Mouse (Mus musculus) hindbrain, embryonic 13.5 days (tissue): ENCODE data around the gene Csf3. TPM values are rescaled to one million over a fixed set of nuclear protein-coding genes. Genes with fewer than 3 reads are reported as not detected.
"Not testable (repeated sequence)": the region's sequence is repeated elsewhere in the genome, so short reads cannot be mapped to it uniquely, and the experiment has no call there.

Source experiments
- ATAC-seq: fragments of 200-750 bp; cut with Nextera tagmentation; 2 replicates; pipeline ENCODE4 v1.8.0; 2017; ENCODE audit warnings: moderate TSS enrichment; ENCODE audit not compliant: low FRiP score
- H3K27ac ChIP-seq: fragments of 300-500 bp; sonication (generic); 2 replicates; pipeline ENCODE4 v1.5.1; 2015; ENCODE audit warnings: inconsistent platforms, mild to moderate bottlenecking, moderate library complexity
- H3K27me3 ChIP-seq: fragments of 300-500 bp; sonication (generic); 2 replicates; pipeline ENCODE4 v1.6.1; 2015; ENCODE audit warnings: mild to moderate bottlenecking, inconsistent platforms
- H3K36me3 ChIP-seq: fragments of 300-500 bp; sonication (generic); 2 replicates; pipeline ENCODE4 v1.6.1; 2015; ENCODE audit warnings: mild to moderate bottlenecking, inconsistent platforms
- H3K4me1 ChIP-seq: fragments of 300-500 bp; sonication (generic); replicated peaks from 2 replicates; pipeline ENCODE4 v1.6.1; 2015; ENCODE audit warnings: inconsistent platforms
- H3K4me2 ChIP-seq: fragments of 300-500 bp; sonication (generic); 2 replicates; pipeline ENCODE4 v1.6.1; 2015; ENCODE audit warnings: inconsistent platforms, mild to moderate bottlenecking, moderate library complexity
- H3K4me3 ChIP-seq: fragments of 300-500 bp; sonication (generic); 2 replicates; pipeline ENCODE4 v1.5.1; 2015; ENCODE audit warnings: mild to moderate bottlenecking, inconsistent platforms
- H3K9ac ChIP-seq: fragments of 300-500 bp; sonication (generic); 2 replicates; pipeline ENCODE4 v1.6.1; 2015; ENCODE audit warnings: mild to moderate bottlenecking, inconsistent platforms
- H3K9me3 ChIP-seq: fragments of 300-500 bp; sonication (generic); 2 replicates; pipeline ENCODE4 v1.6.1; 2016; ENCODE audit warnings: inconsistent platforms
- WGBS: fragments of 180-500 bp; shearing (Covaris S2); methylation state at CpG from one replicate; pipeline ENCODE4 v1.1.7; 2015; 5-methylcytosine and 5-hydroxymethylcytosine counted together
- polyA plus RNA-seq: library from polyadenylated mRNA; unstranded; fragments of >200 nt; fragmentation: Nextera tagmentation; extraction: Ambion mirVana; gene quantifications from 2 replicates; pipeline ENCODE4 v1.2.1, GENCODE M21; 2015

The Csf3 gene
- polyA plus RNA-seq, result not detected in 2 replicates

DNA sequence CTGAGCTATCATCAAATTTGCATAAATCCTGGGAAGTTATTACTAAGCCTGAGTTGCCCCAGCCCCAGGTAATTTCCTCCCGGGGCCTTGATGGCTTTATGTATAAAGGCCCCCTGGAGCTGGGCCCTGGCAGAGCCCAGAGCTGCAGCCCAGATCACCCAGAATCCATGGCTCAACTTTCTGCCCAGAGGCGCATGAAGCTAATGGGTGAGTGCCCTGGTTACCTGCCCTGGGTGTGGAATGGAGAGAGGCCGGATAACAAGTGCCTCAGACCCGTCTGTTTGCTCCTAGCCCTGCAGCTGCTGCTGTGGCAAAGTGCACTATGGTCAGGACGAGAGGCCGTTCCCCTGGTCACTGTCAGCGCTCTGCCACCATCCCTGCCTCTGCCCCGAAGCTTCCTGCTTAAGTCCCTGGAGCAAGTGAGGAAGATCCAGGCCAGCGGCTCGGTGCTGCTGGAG is at the start of gene Csf3:
Gene Csf3 (plus strand): TSS at position 51 of the 458 bp plus-strand sequence.
- ATAC-seq, result no peak
- no peaks in the 10 kb centered on the region for H3K9me3 ChIP-seq
- H3K27me3 ChIP-seq, result 0 out of 2 replicates have a peak, but pooled peaks cover 8% of the 10 kb centered on the region
- 42% methylated on average over 10 of the region's 10 CpGs for WGBS
- no peak within 1 kb of the TSS for H3K27ac ChIP-seq
- no peaks in the 10 kb centered on the region; the same call in 1 of the 2 replicates for H3K4me1 ChIP-seq
- no peak within 1 kb of the TSS for H3K4me3 ChIP-seq
- H3K9ac ChIP-seq, result 0 out of 2 replicates have a peak within 1 kb of the TSS, but pooled peaks have one; percentile 31
- no peak within 1 kb of the TSS for H3K4me2 ChIP-seq
- peaks cover 32% of the 10 kb centered on the region for H3K36me3 ChIP-seq

DNA sequence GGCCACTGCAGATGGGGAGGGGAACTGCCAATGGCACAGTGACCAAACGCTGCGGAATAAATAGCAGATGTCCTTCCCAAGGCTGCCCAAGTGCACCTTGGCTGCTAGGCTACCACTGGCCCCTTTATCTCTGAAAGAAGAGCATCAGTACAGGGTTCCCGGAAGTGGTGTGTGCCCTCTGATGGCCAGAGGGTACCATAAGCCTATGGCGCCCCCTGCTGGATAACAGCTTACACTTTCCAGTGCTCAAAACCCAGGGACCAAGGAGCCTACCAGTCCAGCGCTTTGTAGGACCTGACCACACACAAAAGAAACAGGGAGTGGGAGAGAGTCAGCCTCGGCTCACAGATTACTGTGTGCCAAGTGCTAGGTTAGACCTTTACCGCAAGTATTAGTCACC is 46.0 kb upstream of the Csf3 start:
- not testable (repeated sequence) for H3K4me2 ChIP-seq, H3K36me3 ChIP-seq, H3K9ac ChIP-seq, H3K9me3 ChIP-seq, H3K27ac ChIP-seq, H3K4me3 ChIP-seq, ATAC-seq, H3K4me1 ChIP-seq, H3K27me3 ChIP-seq
- 16% methylated on average over 7 of the region's 7 CpGs for WGBS

GRCm38 (mm10) chr11:98660517-98660916 is 40.5 kb upstream of the Csf3 start:
- Histone ChIP-seq H3K9me3 (no peaks in the 10 kb centered on the region), H3K4me1 (0 out of 2 replicates have a peak, but pooled peaks cover 6% of the 10 kb centered on the region), H3K4me2 (peak overlapping the region; percentile 25; the same call in 1 of the 2 replicates), H3K4me3 (no peak overlapping the region), H3K27me3 (0 out of 2 replicates have a peak, but pooled peaks cover 3% of the 10 kb centered on the region), H3K27ac (no peak overlapping the region), H3K9ac (no peak overlapping the region), H3K36me3 (no peaks in the 10 kb centered on the region)
- ATAC-seq, result no peak
- 5% methylated on average over 6 of the region's 6 CpGs for WGBS

- Histone ChIP-seq H3K4me3 (no peak within 1 kb of the TSS), H3K9ac (no peak within 1 kb of the TSS), H3K36me3 (no peaks in the 10 kb centered on the region), H3K27me3 (peaks cover 32% of the 10 kb centered on the region), H3K9me3 (no peaks in the 10 kb centered on the region), H3K4me1 (0 out of 2 replicates have a peak, but pooled peaks cover 6% of the 10 kb centered on the region), H3K27ac (no peak within 1 kb of the TSS), H3K4me2 (no peak within 1 kb of the TSS)
- ATAC-seq, result no peak
- WGBS, result 31% methylated on average over 4 of the region's 4 CpGs
Observed at GRCm38 (mm10) chr11:98664091-98664490, 37.0 kb upstream of the Csf3 start, which contains the start of gene Gsdma. Gene Gsdma (plus strand): TSS chr11:98664351.

- whole genome bisulfite sequencing, result 73% methylated on average over 2 of the region's 2 CpGs
- no peak for ATAC-seq
Observed at GRCm38 (mm10) chr11:98668984-98669383, 32.1 kb upstream of the Csf3 start.

DNA sequence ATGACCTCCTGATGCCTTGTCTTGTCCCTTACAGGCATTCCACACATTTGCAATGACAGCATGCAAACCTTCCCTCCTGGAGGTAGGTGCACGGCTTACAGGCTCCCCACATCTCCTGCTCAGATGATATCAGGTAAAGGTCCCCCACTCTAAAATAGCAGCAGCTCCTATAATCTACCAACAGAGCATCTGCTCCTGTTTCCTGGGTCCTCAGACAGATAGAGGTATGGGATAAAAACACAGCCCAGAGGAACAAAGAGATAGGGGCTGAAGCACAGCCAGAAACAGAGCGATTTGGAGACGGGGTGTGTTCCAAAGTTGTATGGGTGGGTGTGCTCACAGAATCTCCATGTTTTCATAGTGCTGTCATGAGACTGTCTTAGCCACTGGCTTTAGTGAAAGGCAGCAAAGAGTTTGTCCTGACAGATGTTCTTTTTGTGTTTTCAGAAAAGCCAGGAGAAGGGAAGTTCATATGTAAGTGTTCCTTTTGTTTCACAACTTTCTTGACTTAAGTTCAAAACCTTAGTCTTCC is 29.7 kb upstream of the Csf3 start:
- Histone ChIP-seq H3K27ac (no peak overlapping the region), H3K4me3 (no peak overlapping the region), H3K4me2 (no peak overlapping the region), H3K27me3 (peaks cover 49% of the 10 kb centered on the region), H3K36me3 (no peaks in the 10 kb centered on the region), H3K4me1 (no peaks in the 10 kb centered on the region), H3K9ac (no peak overlapping the region), H3K9me3 (no peaks in the 10 kb centered on the region)
- WGBS, result 85% methylated on average over 3 of the region's 3 CpGs
- ATAC-seq, result no peak

More at GRCm38 (mm10) chr11:98668984-98669383, 32.1 kb upstream of the Csf3 start:
- 0 out of 2 replicates have a peak overlapping the region, but pooled peaks have one; percentile 19 for H3K9ac ChIP-seq
- no peaks in the 10 kb centered on the region for H3K36me3 ChIP-seq
- no peak overlapping the region for H3K27ac ChIP-seq
- no peak overlapping the region for H3K4me3 ChIP-seq
- no peaks in the 10 kb centered on the region for H3K9me3 ChIP-seq
- no peaks in the 10 kb centered on the region for H3K4me1 ChIP-seq
- H3K4me2 ChIP-seq, result no peak overlapping the region
- H3K27me3 ChIP-seq, result peaks cover 51% of the 10 kb centered on the region

DNA sequence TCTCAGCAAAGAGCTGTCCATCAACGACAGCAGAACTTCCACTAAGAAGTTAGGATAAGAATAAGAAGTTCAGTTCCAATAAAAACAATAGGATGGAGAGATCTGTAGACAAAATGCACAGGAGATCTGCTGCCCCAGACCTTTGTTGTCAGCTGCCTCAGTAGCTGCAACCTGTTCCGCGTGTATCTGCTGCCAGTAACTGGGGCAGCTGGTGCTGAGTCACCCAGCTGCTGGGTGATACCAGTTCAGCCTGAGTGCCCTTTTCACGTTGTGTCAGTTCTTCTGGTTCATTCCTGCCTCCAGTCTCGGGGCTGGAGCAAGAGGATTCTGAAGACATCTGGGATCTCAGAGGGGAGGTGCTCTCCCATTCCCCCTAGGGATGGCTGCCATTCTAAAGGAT is 29.2 kb upstream of the Csf3 start:
- H3K27me3 ChIP-seq, result peaks cover 44% of the 10 kb centered on the region
- no peaks in the 10 kb centered on the region for H3K36me3 ChIP-seq
- no peak overlapping the region for H3K27ac ChIP-seq
- H3K4me1 ChIP-seq, result no peaks in the 10 kb centered on the region
- ATAC-seq, result no peak
- 57% methylated on average over 5 of the region's 5 CpGs for WGBS
- H3K9me3 ChIP-seq, result no peaks in the 10 kb centered on the region
- no peak overlapping the region for H3K9ac ChIP-seq
- H3K4me2 ChIP-seq, result no peak overlapping the region
- H3K4me3 ChIP-seq, result no peak overlapping the region

GRCm38 (mm10) chr11:98672482-98672881 is 28.6 kb upstream of the Csf3 start:
- Histone ChIP-seq H3K4me3 (no peak overlapping the region), H3K4me1 (no peaks in the 10 kb centered on the region), H3K27ac (no peak overlapping the region), H3K9me3 (no peaks in the 10 kb centered on the region), H3K27me3 (peaks cover 38% of the 10 kb centered on the region), H3K9ac (no peak overlapping the region), H3K4me2 (no peak overlapping the region), H3K36me3 (no peaks in the 10 kb centered on the region)
- ATAC-seq, result no peak
- WGBS, result 89% methylated on average over 5 of the region's 5 CpGs

GRCm38 (mm10) chr11:98673136-98673535 is 27.9 kb upstream of the Csf3 start:
- H3K9ac ChIP-seq, H3K4me2 ChIP-seq, H3K36me3 ChIP-seq, H3K4me3 ChIP-seq, H3K9me3 ChIP-seq, H3K27ac ChIP-seq, H3K4me1 ChIP-seq: not testable (repeated sequence)
- peaks cover 31% of the 10 kb centered on the region for H3K27me3 ChIP-seq
- WGBS, result 12% methylated on average over 7 of the region's 7 CpGs
- peak; percentile 21; the same call in 1 of the 2 replicates for ATAC-seq

GRCm38 (mm10) chr11:98675829-98676363 is 25.2 kb upstream of the Csf3 start:
- no peak overlapping the region for H3K4me2 ChIP-seq
- H3K9ac ChIP-seq, result no peak overlapping the region
- 55% methylated on average over 7 of the region's 7 CpGs for WGBS
- H3K4me3 ChIP-seq, result no peak overlapping the region
- no peaks in the 10 kb centered on the region for H3K9me3 ChIP-seq
- peaks cover 17% of the 10 kb centered on the region; the same call in 1 of the 2 replicates for H3K27me3 ChIP-seq
- no peak overlapping the region for H3K27ac ChIP-seq
- no peaks in the 10 kb centered on the region for H3K36me3 ChIP-seq
- ATAC-seq, result no peak
- no peaks in the 10 kb centered on the region for H3K4me1 ChIP-seq

DNA sequence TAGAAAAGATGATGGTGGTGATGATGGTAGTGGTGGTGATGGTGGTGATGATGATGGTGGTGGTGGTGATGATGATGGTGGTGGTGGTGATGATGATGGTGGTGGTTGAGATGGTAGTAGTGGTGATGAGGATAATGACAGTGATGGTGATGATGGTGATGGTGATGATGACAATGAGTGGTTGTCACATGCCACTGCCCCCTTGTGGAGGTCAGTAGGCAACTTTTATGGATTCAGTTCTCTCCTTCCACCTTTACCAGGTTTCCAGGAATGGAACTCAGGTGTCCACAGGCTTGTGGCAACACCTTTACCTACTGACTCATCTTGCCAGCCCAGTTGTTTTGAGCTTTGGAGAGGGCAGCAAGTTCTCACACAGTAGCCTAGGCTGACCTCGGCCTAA is 21.0 kb upstream of the Csf3 start:
- Histone ChIP-seq H3K9me3 (no peaks in the 10 kb centered on the region), H3K27me3 (peaks cover 7% of the 10 kb centered on the region; the same call in 1 of the 2 replicates), H3K4me2 (no peak overlapping the region), H3K4me1 (peaks cover 16% of the 10 kb centered on the region), H3K27ac (no peak overlapping the region), H3K9ac (no peak overlapping the region), H3K36me3 (0 out of 2 replicates have a peak, but pooled peaks cover under 1% of the 10 kb centered on the region), H3K4me3 (no peak overlapping the region)
- WGBS, result 93% methylated on average over 1 of the region's 1 CpGs
- ATAC-seq, result no peak

DNA sequence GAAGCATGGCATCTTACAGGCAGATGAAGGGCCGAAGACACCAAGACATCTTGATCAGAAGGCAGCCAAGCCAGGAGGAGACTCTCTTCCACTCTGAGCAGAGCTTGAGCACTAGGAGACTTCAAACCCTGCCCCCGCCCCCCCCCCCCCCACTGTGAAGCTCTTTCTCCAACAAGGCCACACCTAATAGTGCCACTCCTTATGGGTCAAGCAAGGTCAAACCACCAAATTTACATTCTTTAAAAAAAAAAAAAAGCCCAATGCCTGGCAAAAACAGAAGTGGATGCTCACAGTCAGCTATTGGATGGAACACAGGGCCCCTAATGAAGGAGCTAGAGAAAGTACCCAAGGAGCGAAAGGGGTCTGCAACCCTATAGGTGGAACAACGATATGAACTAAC is 20.5 kb upstream of the Csf3 start:
- not testable (repeated sequence) for H3K9ac ChIP-seq, H3K27ac ChIP-seq, H3K9me3 ChIP-seq, H3K4me2 ChIP-seq, ATAC-seq, H3K27me3 ChIP-seq, H3K4me3 ChIP-seq, H3K36me3 ChIP-seq
- whole genome bisulfite sequencing, result 83% methylated on average over 4 of the region's 4 CpGs
- peaks cover 16% of the 10 kb centered on the region for H3K4me1 ChIP-seq

- H3K9me3 ChIP-seq, result no peaks in the 10 kb centered on the region
- peaks cover 7% of the 10 kb centered on the region; the same call in 1 of the 2 replicates for H3K27me3 ChIP-seq
- no peak overlapping the region for H3K27ac ChIP-seq
- no peak for ATAC-seq
- peaks cover 12% of the 10 kb centered on the region for H3K36me3 ChIP-seq
- H3K4me1 ChIP-seq, result peaks cover 16% of the 10 kb centered on the region
- 84% methylated on average over 4 of the region's 4 CpGs for WGBS
- no peak overlapping the region for H3K4me3 ChIP-seq
- H3K9ac ChIP-seq, result no peak overlapping the region
- no peak overlapping the region for H3K4me2 ChIP-seq
Observed at GRCm38 (mm10) chr11:98681186-98681585, 19.9 kb upstream of the Csf3 start.
